Mouse (Mus musculus): Measurements from ENCODE around the gene Baz2a.
"Not testable (repeated sequence)": the region's sequence is repeated elsewhere in the genome, so short reads cannot be mapped to it uniquely, and the experiment has no call there.

Baz2a gene

DNA sequence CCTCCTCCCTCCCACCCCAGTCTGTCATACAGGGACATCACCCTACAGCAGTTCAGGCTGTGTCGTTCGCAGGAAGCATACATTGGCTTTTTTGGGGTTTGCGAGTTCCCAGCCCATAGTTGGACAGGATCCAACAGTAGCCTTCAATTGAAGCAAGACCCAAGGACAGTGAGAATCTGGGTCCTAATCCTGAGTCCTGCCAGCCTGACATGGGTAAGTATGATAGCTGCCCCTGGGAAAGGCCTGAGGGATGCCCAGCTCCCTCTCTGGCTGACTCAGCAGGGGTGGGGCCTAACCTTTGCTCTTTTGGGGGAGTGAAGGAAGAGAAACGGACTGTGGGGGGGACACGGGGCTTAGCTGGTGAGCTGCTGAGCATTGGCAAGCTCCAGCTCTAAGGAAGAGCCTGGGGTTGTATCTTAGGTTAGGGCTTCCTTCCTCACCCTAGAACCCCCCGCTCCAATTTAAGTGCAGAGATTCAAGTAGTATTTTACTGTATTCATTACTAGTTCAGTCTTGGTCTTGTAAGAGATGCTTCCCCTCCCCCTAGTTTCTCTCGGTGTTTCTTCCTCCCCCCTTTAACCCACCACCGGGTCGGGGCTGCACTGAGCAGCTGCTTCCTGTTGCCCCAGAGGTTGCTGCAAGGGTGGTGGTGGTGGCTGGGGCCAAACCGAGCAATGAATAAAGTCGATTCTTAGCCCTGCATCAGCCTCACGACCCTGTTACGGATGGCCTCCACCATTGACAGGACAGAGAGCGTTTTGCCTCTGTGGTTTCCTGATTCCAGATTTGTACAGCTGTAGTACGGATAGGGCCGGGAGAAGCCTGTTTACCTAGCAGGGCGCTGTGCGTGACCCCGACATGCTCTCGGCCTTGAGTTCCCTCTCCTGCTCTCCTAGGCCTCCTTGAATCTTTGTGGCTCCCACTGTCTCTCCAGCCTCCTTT lies at the start of gene Baz2a:
Gene Baz2a (plus strand): TSS at position 14 of the 942 bp plus-strand sequence.
- peak; percentile 94 for DNase-seq (ENCODE audit: low read depth)

- DNase-seq (ENCODE audit: low read depth), result no peak
These were observed 49.7 kb upstream of the Baz2a start for GRCm38 (mm10) chr10:128041636-128042035.

DNA sequence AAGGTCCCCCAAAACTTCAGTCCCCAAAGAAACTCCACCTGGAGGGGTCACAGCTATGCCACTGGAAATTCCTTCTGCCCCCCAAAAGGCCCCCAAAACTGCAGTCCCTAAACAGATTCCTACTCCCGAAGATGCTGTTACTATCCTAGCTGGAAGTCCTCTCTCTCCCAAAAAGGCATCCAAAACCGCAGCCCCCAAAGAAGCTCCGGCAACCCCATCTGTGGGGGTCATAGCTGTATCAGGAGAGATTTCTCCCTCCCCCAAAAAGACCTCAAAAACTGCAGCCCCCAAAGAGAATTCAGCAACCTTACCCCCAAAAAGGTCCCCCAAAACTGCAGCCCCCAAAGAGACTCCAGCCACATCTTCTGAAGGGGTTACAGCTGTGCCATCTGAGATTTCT lies 48.9 kb upstream of the Baz2a start:
- DNase-seq (ENCODE audit: low read depth), result no peak

DNA sequence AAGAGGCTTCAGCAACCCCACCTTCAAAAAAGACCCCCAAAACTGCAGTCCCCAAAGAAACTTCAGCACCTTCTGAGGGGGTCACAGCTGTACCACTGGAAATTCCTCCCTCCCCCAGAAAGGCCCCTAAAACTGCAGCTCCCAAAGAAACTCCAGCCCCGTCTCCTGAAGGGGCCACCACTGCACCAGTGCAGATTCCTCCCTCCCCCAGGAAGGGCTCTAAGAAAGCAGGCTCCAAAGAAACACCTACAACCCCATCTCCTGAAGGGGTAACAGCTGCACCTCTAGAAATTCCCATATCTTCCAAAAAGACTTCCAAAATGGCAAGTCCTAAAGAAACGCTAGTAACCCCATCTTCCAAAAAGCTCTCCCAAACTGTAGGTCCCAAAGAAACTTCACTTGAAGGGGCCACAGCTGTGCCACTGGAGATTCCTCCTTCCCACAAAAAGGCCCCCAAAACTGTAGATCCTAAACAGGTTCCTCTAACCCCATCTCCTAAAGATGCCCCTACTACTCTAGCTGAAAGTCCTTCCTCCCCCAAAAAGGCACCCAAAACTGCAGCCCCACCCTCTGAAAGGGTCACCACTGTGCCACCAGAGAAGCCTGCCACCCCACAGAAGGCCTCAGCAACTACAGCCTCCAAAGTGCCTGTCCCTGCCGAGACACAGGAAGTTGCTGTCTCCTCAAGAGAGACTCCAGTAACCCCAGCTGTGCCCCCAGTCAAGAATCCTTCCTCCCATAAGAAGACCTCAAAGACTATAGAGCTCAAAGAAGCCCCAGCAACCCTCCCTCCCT lies 48.1 kb upstream of the Baz2a start:
- no peak for DNase-seq (ENCODE audit: low read depth)

DNA sequence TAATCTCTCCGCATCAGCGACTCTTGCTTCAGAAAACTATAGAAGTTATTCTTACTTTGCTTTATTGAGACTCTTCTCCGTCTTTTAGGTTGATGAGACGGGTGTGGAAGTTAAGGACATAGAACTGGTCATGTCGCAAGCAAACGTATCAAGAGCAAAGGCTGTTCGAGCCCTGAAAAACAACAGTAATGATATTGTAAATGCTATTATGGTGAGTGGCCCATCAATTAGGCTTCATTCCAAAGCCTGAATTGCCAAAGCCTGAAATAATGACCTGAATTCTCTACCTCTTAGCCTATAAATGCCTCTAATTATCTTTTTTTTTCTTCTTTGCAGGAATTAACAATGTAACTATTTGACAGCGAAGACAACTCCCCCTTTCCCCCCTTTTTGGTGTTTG lies 43.2 kb upstream of the Baz2a start:
- no peak for DNase-seq (ENCODE audit: low read depth)

DNA sequence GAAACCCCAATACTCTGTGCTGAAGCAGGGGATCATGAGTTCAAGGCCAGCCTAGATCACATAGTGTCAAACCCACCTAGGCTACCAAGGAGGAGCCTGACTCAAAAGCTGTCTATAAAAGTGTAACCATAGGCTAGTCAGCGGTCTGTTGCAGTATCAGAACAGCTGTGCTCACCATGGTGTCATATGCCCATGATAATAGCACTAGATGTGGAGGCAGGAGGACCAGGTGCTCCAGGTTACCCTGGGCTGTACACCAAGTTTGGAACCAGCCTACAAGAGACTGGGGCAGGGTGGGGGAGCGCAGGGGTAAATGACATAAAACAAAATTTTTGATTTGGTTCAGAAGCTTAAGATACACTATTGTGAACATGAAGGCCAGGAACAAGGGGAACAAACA lies 41.6 kb upstream of the Baz2a start:
- no peak for DNase-seq (ENCODE audit: low read depth)

DNA sequence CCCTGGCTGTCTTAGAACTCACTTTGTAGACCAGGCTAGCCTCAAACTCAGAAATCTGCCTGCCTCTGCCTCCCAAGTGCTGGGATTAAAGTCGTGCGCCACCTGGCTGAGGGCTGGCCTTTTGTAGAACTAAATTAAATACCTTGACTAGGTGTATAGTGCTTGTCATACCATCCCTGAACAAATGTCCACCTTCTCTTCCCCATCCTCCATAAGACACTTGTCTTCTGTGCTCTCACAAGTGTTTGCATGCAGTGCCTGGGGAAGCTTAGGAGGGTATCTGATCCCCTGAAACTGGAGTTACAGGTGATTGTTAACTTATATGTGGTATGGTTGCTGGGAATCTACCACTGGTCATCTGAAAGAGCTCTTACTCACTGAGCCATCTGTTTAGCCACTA lies 41.0 kb upstream of the Baz2a start:
- DNase-seq (ENCODE audit: low read depth), result no peak

- DNase-seq (ENCODE audit: low read depth), result no peak
These were observed 39.8 kb upstream of the Baz2a start for GRCm38 (mm10) chr10:128051589-128051988.

DNA sequence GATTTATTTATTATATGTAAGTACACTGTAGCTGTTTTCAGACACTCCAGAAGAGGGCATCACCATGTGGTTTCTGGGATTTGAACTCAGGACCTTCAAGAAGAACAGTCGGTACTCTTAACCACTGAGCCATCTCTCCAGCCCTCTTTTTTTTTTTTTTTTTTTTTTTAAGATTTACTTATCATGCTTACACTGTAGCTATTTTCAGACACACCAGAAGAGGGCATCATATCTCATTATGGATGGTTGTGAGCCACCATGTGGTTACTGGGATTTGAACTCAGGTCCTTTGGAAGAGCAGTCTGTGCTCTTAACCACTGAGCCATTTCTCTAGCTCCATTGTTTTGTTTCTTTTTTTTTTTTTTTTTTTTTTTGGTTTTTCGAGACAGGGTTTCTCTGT lies 39.2 kb upstream of the Baz2a start:
- not testable (repeated sequence) for DNase-seq (ENCODE audit: low read depth)

GRCm38 (mm10) chr10:128053001-128053400 lies 38.4 kb upstream of the Baz2a start:
- no peak for DNase-seq (ENCODE audit: low read depth)

DNA sequence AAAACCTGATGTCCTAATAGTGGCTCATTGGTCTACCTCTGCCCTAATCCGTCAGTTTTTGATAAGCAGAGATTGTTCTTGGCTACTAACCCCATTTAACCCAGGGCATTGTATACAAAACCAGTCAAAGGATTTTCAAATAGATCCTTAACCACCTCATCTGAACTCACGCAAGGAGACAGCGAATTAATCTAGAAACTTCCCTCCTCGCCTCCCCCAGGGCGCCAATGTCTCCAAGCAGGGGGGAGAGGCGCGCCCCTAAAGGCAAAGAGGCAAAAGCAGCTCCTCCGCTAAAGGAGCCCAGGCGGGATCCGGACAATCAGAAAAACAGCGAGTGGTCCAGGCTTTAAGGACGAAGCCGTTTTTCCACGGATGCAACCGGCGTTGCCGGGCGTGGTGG lies 33.2 kb upstream of the Baz2a start:
- DNase-seq (ENCODE audit: low read depth), result no peak

DNA sequence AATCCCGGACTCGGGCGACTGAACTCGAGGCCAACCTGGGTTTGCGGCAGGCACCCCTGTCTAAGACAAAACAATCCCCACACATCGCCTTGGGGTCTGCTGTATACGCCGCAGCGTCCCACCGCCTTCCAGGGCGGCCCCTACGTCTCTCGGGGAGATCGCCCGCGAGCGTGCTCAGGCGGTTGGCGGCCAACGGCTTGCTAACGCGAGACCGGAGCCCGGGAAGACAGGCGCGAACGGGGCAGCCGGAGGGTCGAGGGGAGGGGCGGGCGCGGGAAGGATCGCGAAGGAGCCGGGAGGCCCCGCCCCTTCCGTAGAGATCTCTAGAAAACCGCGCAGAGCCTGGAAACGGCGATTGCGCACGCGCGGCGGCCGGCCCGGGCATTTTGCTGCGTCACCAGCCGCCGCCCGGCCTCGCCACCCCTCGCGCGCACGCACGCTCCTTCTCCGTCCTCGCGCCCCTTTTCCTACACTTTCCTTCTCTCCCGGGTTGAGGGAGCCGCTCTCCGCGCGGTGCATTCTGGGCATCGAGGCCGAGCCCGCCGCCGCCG lies 32.7 kb upstream of the Baz2a start, which contains the start of gene Ptges3:
Gene Ptges3 (plus strand): TSS at position 354 of the 551 bp plus-strand sequence.
- peak; percentile 97 for DNase-seq (ENCODE audit: low read depth)

GRCm38 (mm10) chr10:128059207-128059981 lies 32.0 kb upstream of the Baz2a start:
- DNase-seq (ENCODE audit: low read depth), result peak; percentile 89

GRCm38 (mm10) chr10:128061109-128061508 lies 30.3 kb upstream of the Baz2a start:
- no peak for DNase-seq (ENCODE audit: low read depth)

GRCm38 (mm10) chr10:128062221-128062989 lies 29.0 kb upstream of the Baz2a start:
- no peak for DNase-seq (ENCODE audit: low read depth)

- no peak for DNase-seq (ENCODE audit: low read depth)
These were observed 25.3 kb upstream of the Baz2a start for GRCm38 (mm10) chr10:128066072-128066471.

DNA sequence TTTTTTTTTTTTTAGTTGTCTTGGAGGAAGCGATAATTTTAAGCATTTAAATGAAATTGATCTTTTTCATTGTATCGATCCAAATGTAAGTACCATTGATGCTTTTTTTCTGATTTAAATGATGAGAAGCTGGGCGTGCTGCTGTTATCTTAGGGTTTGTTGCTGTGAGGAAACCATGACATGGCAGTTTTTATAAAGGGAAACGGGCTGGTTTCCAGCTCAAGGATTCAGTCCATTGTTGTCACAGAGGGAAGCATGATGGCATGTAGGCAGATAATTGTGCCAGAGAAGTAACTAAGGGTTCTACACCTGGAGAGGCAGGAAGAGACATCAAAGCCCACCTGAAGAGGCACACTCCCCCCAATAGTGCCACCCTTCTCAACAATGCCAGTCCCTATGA lies 22.2 kb upstream of the Baz2a start:
- DNase-seq (ENCODE audit: low read depth), result no peak

DNA sequence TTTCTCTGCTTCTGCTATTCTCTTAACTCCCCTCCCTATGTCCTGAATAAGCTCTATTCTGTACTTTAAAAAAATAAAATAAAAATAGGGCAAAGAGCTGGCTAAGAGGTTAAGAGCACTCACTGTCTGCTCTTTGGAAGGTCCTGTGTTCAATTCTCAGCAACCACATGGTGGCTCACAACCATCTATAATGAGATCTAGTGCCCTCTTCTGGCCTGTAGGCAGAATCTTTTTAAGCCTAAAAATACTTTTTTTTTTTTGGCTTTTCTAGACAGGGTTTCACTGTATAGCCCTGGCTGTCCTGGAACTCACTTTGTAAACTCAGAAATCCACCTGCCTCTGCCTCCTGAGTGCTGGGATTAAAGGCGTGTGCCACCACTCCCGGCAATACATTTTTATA lies 20.9 kb upstream of the Baz2a start:
- DNase-seq (ENCODE audit: low read depth), result not testable (repeated sequence)

DNA sequence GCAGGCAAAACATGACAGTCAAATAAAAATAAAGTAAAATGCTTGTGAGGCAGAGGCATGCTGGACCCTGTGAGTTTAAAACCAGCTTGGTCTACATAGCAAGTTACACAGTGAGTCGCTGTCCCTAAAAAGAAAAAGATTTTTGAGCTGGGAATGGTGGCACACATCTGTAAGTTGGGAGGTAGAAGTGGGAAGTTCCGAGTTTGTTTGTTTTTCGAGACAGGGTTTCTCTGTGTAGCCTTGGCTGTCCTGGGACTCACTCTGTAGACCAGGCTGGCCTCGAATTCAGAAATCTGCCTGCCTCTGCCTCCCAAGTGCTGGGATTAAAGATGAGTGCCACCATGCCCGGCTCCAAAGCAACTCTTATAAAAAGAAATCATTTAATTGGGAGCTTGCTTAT lies 13.1 kb upstream of the Baz2a start:
- DNase-seq (ENCODE audit: low read depth), result not testable (repeated sequence)

DNA sequence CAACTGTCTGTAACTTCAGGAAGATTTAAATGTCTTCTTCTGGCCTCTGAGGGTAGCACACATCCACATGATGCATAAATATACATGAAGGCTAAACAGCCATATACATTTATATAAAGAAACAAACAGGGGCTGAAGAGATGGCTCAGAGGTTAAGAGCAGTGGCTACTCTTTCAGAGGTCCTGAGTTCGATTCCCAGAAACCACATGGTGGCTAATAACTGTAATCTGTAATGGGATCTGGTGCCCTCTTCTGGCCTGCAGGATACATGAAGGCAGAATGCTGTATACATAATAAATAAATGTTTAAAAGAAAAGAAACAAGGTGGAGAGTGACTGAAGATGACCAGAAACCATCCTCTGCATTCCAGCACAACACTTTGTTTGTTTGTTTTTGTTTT lies 10.9 kb upstream of the Baz2a start:
- peak; percentile 59 for DNase-seq (ENCODE audit: low read depth)
